Mouse (Mus musculus): ENCODE measurements around the gene Ppp3cb. TPM values are rescaled to one million over a fixed set of nuclear protein-coding genes. Genes with fewer than 3 reads are reported as not detected.
"Not testable (repeated sequence)": the region's sequence is repeated elsewhere in the genome, so short reads cannot be mapped to it uniquely, and the experiment has no call there.

Gene Ppp3cb
- 52.8 and 65.4 TPM in 2 replicates for polyA plus RNA-seq (2015; fragmentation: Nextera tagmentation; extraction: Ambion mirVana)

GRCm38 (mm10) chr14:20546415-20546814, at the start of gene Ppp3cb:
Gene Ppp3cb, minus strand, starts transcription at chr14:20546573.
- DNase-seq (ENCODE audit: low spot score), result peak; percentile 93

DNA sequence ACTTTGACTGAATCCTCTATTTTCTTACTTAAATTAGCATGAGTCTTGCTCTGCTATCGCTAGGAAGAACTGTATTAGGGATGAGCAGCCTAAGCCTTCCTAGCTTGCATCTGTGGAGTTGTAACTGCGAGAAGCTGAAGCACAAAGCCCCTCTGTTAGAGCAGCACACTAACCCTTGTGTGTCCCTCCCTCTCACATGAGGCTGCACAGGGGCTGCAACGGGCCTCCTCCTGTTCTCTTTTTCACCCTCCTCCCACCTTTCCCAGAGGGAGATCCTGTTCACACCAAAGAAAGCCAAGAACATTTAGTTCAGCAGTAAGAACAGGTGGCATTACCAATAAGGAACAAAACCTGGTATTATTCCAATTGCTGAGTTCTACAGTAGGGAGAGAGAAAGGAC, 49.4 kb upstream of the Ppp3cb start:
- no peak for DNase-seq (ENCODE audit: low spot score)

GRCm38 (mm10) chr14:20587458-20587857, 41.1 kb upstream of the Ppp3cb start:
- no peak for DNase-seq (ENCODE audit: low spot score)

GRCm38 (mm10) chr14:20578822-20579407, 32.5 kb upstream of the Ppp3cb start:
- no peak for DNase-seq (ENCODE audit: low spot score)

- peak; percentile 75 for DNase-seq (ENCODE audit: low spot score)
Measured at GRCm38 (mm10) chr14:20576179-20576578, 29.8 kb upstream of the Ppp3cb start.

DNA sequence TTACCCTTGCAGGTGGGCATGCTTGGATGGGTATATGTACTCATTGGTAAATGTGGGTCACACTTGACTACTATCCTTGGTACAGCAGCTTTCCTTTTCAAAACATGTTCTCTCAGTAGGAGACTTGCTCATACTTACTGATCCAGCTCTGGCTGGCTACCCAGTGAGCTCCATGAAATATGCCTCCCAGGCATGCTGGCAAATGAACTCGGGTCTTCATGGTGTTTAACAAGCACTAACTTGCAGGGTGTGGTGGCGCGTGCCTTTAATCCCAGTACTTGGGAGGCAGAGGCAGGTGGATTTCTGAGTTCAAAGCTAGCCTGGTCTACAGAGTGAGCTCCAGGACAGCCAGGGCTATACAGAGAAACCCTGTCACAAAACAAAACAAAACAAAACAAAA, 26.8 kb upstream of the Ppp3cb start:
- DNase-seq (ENCODE audit: low spot score), result not testable (repeated sequence)

DNA sequence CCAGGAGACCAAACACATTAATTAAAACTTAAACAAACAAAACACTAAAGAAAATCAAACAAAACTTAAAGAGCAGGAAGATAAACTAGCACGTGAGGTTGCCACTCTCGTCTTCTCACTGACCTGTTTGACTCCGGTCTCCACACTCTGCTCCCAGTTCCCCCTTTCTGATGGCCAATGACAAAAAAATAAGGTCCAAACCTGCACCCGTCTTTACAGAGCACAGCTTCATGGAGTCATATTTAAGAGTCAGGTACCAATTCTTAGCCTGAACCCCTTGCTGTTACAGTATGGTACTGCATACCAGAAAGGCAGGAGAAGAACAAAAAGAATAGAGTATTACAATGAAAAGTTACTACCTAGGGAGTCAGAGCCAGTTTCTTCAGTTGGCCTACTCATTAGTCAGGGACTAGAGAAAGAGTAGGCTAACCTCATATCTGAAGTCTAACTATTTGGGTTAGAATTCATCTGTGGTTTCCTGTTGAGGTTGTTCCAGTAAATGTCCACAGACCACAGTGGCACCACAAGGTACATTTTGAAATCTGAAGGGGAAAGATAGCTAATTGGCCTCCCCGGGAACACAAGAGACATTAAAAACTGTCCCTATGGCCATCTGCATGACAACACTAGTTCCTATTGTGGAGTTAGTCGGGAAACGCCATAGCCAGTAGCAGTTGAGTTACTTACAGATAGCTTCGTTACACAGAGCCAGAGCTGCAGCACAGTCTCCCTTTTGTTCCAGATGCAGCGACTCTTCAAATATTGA, 19.1 kb upstream of the Ppp3cb start:
- DNase-seq (ENCODE audit: low spot score), result no peak

- DNase-seq (ENCODE audit: low spot score), result peak; percentile 41
Measured at GRCm38 (mm10) chr14:20564692-20565091, 18.3 kb upstream of the Ppp3cb start.

- no peak for DNase-seq (ENCODE audit: low spot score)
Measured at GRCm38 (mm10) chr14:20561897-20562296, 15.5 kb upstream of the Ppp3cb start.

DNA sequence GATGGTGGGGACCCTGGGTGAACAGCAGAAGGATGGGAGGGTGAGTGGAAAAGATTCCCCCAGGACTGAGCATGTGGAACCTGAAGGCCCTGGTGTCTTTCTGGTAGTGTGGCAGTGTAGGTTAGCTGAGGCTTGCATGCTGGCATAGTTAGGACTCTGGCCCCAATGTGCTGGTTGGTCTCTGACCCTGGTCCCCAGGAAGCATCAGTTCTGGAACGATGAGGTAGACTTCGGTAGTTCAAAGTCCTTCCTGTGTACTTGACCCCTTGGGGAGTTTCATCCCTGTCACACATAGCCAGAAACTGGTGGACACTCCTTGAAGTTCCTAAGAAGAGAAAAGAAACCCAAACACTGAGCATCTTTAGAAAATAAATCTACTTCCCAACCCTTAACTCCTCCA, 3.8 kb upstream of the Ppp3cb start:
- DNase-seq (ENCODE audit: low spot score), result no peak

DNA sequence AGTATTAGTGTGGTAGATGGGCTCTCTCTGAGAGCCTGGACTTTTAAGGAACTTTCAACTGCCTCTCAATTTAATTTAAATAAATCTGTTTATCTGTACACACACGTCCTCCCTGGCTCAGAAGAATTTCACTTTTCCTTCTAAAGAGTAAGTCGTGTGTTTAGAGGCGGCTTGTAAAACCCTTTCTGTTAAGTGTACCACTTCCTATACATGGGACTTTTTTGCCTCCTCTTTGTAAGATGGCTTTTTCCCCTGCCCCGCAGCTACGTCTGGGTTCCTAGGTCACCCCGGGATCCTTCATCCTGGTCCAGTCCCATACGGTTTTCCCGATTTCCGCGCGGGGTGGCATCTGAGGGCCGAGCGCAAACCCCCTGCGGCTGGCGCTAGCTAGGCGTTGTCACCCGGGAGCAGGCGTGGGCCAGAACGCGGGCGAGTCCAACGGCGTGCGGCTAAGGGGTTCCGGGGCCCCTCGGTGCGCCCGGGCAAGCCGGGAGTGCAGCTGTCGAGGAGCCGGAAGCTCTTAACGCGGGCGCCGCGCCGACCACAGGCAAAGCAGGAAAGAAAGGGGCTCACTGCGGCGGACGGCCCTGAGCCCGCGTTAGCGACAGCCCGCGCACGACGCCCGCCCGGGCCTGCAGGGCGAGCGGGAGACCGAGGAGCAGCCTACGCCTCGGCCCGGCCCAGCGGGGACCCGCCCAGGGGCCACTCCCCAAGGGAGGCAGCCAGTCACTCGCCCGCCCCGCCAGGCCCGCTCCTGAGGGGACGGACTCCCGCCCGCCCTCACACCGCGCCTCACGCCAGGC, 643 bp downstream of the Ppp3cb start:
- DNase-seq (ENCODE audit: low spot score), result peak; percentile 90

DNA sequence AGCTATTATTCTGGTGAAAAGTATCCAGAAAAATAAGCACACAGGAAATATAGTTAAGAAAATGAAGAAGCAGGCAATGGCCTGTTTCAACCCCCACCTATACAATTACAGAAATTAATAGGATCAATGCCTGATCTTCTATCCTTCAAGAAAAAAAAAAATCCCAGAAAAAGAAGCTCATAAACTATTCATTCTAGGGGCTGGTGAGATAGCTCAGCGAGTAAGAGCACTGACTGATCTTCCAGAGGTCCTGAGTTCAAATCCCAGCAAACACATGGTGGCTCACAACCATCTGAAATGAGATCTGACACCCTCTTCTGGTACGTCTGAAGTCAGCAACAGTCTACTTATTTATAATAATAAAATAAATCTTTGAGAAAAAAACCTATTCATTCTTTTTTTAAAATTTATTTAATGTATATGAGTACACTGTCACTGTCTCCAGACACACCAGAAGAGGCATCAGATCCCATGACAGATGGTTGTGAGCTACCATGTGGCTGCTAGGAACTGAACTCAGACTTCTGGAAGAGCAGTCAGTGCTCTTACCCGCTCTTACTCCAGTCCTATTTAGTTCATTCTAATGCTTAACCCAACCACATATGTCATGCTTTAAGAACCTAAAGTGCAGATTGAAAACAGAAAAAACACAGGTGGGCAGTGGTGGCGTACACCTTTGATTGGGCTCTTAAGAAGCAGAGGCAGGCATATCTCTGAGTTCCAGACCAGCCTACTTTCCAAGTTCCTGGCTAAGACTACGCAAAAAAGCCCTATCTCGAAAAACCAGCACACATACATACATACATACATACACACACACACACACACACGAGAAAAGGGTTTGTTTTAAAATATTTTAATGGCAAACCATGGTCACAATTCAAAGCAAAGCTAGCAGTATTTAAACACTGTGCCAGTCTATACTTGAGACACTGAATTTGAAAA, 1.6 kb downstream of the Ppp3cb start:
- no peak for DNase-seq (ENCODE audit: low spot score)

- no peak for DNase-seq (ENCODE audit: low spot score)
Measured at GRCm38 (mm10) chr14:20529643-20530042, 16.7 kb downstream of the Ppp3cb start.

GRCm38 (mm10) chr14:20520179-20520578, 26.2 kb downstream of the Ppp3cb start:
- no peak for DNase-seq (ENCODE audit: low spot score)

- no peak for DNase-seq (ENCODE audit: low spot score)
Measured at GRCm38 (mm10) chr14:20508424-20508823, 37.9 kb downstream of the Ppp3cb start.

DNA sequence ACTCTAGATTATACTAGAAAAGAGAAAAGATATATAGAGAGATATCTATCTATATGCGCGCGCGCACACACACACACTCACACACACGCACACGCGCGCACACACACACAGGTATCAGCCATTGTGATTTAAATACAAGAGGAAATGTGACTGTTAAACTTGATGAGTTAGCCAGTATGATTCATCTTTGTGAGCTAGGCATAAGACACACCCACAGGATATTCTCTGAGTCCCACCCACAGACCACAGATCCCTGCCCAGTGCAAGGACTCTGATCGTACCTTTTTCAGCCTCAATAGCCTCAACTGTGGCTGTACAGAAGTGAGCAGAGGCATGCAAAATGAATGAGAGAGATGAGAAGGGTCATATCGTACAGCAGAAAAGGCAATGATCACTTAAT, 43.4 kb downstream of the Ppp3cb start:
- DNase-seq (ENCODE audit: low spot score), result no peak

- no peak for DNase-seq (ENCODE audit: low spot score)
Measured at GRCm38 (mm10) chr14:20499982-20500381, 46.4 kb downstream of the Ppp3cb start.

DNA sequence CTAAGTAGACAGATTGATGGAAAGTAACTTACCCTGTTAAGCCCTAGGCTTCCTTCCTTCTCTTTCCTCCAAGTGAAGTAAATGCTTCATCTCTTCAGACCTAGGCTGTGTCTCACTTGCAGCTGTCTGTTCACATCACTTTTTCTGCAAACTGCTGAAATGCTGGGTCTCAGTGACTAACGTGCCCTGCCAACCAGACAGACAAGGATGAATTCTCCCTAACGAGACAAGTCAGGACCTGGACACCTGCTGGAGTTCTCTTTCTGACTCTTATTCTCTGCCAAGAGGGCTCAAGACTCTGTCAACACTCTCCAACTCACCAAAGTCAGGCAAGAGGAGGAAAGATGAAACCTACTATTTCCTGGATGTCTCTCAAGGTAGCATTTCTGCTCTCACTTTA, 49.8 kb downstream of the Ppp3cb start, which contains the start of gene Mss51:
Gene Mss51 (minus strand): TSS at position 299 of the 400 bp plus-strand sequence.
- DNase-seq (ENCODE audit: low spot score), result no peak

DNA sequence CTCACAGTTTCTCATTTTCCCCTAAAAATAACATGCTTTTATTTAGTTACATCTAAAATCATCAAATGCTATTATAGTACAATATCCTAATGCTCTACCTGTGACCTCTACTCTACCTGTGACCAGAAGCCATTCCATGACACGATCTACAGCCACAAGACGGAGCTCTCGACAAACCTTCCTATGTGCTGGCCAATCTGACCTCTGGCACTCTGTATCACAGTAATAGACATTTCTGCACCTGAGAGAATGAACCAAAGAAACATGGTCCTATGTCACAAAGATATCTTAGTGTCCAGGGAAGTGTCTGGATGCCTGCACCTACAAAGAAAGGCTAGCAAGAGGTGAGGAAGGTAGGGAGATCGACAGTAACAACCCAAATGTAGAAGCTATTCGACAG, 60.3 kb downstream of the Ppp3cb start:
- DNase-seq (ENCODE audit: low spot score), result no peak

DNA sequence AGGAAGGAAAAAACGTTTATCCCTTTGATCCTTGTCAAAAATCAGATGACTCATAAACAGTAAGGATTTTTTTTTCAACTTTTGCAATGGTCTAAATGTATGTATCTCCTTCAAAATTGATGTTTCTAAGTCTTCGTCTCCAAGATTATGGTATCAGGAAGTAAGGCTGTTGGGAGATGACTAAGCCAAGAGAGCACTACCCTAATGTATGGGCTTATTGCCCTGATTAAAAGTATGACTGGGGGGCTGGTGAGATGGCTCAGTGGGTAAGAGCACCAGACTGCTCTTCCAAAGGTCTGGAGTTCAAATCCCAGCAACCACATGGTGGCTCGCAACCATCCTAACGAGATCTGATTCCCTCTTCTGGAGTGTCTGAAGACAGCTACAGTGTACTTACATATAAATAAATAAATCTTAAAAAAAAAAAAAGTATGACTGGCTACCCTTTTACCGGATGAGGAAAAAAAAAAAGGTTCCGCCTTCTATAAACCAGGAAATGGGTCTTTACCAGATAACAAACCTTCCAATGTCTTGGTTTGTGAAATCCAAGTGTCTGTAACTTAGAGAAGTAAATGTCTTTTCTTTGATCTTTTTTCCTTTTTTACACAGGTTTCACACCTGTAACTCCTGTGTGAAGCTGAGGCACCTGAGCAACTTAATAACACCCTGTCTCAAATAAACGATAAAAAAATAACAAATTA, 64.2 kb downstream of the Ppp3cb start:
- no peak for DNase-seq (ENCODE audit: low spot score)

Data from thymus, postnatal 0 days (tissue).